Mouse (Mus musculus): ENCODE measurements around the gene Glt1d1. TPM values are rescaled to one million over a fixed set of nuclear protein-coding genes. Genes with fewer than 3 reads are reported as not detected.

The Glt1d1 gene
- total and polyA plus RNA-seq, 2 experiments from 2014 or later = 1.3 to 9.6 TPM

DNA sequence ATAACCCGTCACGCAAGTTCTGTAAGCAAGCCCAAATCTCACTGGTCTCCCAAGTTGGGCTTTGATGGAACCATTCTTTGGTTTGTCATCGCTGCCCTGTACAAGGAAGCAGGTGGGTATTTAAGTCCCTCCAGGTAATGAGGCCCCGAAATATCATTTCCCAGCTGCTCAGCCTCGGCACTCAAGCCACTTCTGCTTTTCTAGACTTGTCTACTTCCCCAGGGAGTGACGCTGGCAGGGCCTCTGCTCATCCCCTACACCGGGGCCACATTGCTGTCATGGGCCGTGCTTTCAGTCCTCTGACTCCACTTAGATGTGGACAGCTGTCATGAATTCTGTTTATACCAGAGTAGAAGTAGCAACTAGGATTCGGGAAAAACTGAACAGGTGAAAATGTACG is 11.0 kb upstream of the Glt1d1 start:
- 0 out of 2 replicates have a peak, but pooled peaks cover under 1% of the 10 kb centered on the region for H3K4me1 ChIP-seq (ENCODE audit: insufficient read depth, low read length)

DNA sequence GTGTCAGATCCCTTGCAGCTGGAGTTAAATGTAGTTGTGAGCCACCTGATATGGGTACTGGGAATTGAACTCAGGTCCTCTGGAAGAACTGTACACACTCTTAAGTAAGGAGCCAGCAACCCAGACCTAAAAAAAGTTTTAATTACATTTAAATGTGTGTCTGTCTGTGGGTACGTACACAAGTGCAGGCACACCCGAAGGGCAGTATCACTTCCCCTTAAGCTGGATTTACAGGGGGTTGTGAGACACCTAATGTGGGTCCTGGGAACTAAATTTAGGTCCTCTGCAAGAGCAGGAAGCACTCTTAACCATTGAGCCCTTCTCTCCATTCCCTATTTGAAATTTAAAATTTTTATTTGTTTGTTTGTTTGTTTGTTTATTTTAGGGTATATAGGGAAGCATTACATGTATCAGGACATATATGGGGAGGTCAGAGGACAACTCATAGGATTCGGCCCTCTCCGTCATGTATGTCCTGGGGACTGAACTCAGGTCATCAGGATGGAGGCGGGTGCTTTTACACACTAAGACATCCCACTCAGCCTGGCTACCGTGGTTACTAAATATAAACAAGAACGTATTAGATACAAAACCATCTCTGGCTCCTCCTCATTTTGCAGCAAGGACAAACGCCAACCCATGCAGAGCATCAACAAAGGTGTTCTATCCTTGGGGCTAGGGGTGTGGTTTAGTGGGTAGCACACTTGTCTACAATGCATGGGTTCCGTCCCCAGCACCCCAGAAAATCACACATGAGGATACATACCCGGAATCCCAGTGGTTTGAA is 7.4 kb upstream of the Glt1d1 start:
- Histone ChIP-seq H3K9me3 (ENCODE audit: low read length) (no peaks in the 10 kb centered on the region), H3K4me2 (ENCODE audit: low read depth, low read length, poor library complexity, severe bottlenecking) (no peak overlapping the region), H3K27me3 (ENCODE audit: insufficient read depth, low read length) (no peaks in the 10 kb centered on the region), H3K27ac (ENCODE audit: low read depth, low read length) (no peak overlapping the region), H3K4me1 (ENCODE audit: insufficient read depth, low read length) (no peaks in the 10 kb centered on the region), H3K4me3 (ENCODE audit: low read depth, low read length) (no peak overlapping the region), H3K36me3 (ENCODE audit: insufficient read depth, low read length) (no peaks in the 10 kb centered on the region), H3K9ac (replicated peaks; ENCODE audit: low read length, poor library complexity, severe bottlenecking) (no peak overlapping the region)
- 86% methylated on average over 10 of the region's 10 CpGs for WGBS
- no peak for TF ChIP-seq CTCF (IDR thresholded peaks at IDR 0.05)
- no peak for DNase-seq (ENCODE audit: low spot score)
- no peak for ATAC-seq (ENCODE audit: low FRiP score)

More for the DNA sequence above, 11.0 kb upstream of the Glt1d1 start:
- H3K9me3 ChIP-seq (ENCODE audit: low read length) = no peaks in the 10 kb centered on the region
- 82% methylated on average over 10 of the region's 10 CpGs for WGBS
- H3K9ac ChIP-seq (replicated peaks; ENCODE audit: low read length, poor library complexity, severe bottlenecking) = no peak overlapping the region
- H3K27ac ChIP-seq (ENCODE audit: low read depth, low read length) = no peak overlapping the region
- no peak for DNase-seq (ENCODE audit: low spot score)
- no peak overlapping the region for H3K4me3 ChIP-seq (ENCODE audit: low read depth, low read length)
- no peak for TF ChIP-seq CTCF (IDR thresholded peaks at IDR 0.05)
- no peaks in the 10 kb centered on the region for H3K36me3 ChIP-seq (ENCODE audit: insufficient read depth, low read length)
- no peak overlapping the region for H3K4me2 ChIP-seq (ENCODE audit: low read depth, low read length, poor library complexity, severe bottlenecking)
- no peak for ATAC-seq (ENCODE audit: low FRiP score)
- no peaks in the 10 kb centered on the region for H3K27me3 ChIP-seq (ENCODE audit: insufficient read depth, low read length)

DNA sequence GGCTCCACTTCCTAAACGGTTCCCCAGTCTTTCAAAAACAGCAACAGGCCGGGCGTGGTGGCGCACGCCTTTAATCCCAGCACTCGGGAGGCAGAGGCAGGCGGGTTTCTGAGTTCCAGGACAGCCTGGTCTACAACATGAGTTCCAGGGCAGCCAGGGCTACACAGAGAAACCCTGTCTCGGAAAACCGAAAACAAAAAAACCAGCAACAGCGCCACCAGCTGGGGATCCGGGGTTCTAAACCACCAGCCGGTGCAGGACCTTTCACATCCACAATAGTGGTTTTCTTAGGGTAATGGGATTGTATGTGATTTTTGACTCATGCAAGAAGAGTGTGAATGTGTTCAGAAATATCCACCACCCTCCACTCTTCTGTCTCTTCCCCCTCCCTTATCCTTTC is 4.8 kb upstream of the Glt1d1 start:
- DNase-seq (ENCODE audit: low spot score) (no peak), ATAC-seq (ENCODE audit: low FRiP score) (no peak)
- Histone ChIP-seq H3K27ac (ENCODE audit: low read depth, low read length) (no peak overlapping the region), H3K4me3 (ENCODE audit: low read depth, low read length) (no peak overlapping the region), H3K36me3 (ENCODE audit: insufficient read depth, low read length) (no peaks in the 10 kb centered on the region), H3K4me2 (ENCODE audit: low read depth, low read length, poor library complexity, severe bottlenecking) (no peak overlapping the region), H3K9ac (replicated peaks; ENCODE audit: low read length, poor library complexity, severe bottlenecking) (no peak overlapping the region), H3K4me1 (ENCODE audit: insufficient read depth, low read length) (no peaks in the 10 kb centered on the region), H3K27me3 (ENCODE audit: insufficient read depth, low read length) (no peaks in the 10 kb centered on the region), H3K9me3 (ENCODE audit: low read length) (no peaks in the 10 kb centered on the region)
- 85% methylated on average over 12 of the region's 12 CpGs for WGBS
- TF ChIP-seq CTCF (IDR thresholded peaks at IDR 0.05) = no peak

DNA sequence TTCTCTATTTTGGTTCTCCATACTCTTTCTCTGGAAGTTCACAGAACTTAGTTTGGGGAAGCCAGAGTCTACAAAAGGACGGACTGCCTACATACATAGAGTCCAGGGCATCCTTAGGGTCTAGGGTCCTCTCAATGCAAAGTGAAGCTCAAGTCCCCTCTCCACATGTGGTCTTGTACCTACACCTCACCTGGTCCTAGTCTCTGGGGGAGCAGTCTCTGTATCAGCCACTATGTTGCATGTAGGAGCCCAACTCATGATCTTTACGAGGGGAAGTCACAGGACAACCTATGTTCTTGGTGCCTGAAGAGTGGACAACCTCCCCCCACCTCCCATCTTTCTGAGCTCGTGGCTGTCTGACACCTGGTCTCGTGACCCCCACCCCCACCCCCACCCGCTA is 391 bp upstream of the Glt1d1 start:
- no peak for ATAC-seq (ENCODE audit: low FRiP score)
- 16% methylated on average over 5 of the region's 5 CpGs for WGBS

DNA sequence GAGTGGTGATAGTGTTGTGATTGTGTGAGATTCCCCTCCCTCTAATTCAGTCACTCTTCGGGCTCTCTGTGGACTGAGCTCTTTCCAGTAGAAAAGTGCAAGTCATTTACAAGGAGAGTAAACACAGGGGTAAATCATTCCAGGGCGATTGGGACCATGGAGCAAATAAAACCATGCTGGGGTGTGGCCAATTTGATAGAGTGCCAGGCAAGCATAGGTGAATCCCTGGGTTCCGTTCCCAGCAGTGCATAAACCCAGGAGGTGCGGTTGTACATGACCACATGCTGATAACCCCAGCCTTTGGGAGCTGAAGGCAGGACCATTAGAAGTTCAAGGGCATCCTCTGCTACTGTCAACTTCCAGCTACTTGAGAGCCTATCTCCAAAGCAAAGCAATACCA is 1.1 kb downstream of the Glt1d1 start:
- Histone ChIP-seq H3K4me2 (ENCODE audit: low read depth, low read length, poor library complexity, severe bottlenecking) (peak overlapping the region; percentile 94), H3K27ac (ENCODE audit: low read depth, low read length) (no peak overlapping the region), H3K9me3 (ENCODE audit: low read length) (no peaks in the 10 kb centered on the region), H3K4me1 (ENCODE audit: insufficient read depth, low read length) (no peaks in the 10 kb centered on the region), H3K36me3 (ENCODE audit: insufficient read depth, low read length) (no peaks in the 10 kb centered on the region), H3K9ac (replicated peaks; ENCODE audit: low read length, poor library complexity, severe bottlenecking) (no peak overlapping the region), H3K27me3 (ENCODE audit: insufficient read depth, low read length) (no peaks in the 10 kb centered on the region), H3K4me3 (ENCODE audit: low read depth, low read length) (peak overlapping the region; percentile 73)
- TF ChIP-seq CTCF (IDR thresholded peaks at IDR 0.05) = no peak
- ATAC-seq (ENCODE audit: low FRiP score) (no peak), DNase-seq (ENCODE audit: low spot score) (no peak)
- WGBS = 30% methylated on average over 4 of the region's 4 CpGs

More for the DNA sequence above, 391 bp upstream of the Glt1d1 start:
- no peak overlapping the region for H3K27ac ChIP-seq (ENCODE audit: low read depth, low read length)
- peak overlapping the region; percentile 73 for H3K4me3 ChIP-seq (ENCODE audit: low read depth, low read length)
- no peaks in the 10 kb centered on the region for H3K9me3 ChIP-seq (ENCODE audit: low read length)
- H3K9ac ChIP-seq (replicated peaks; ENCODE audit: low read length, poor library complexity, severe bottlenecking) = peak overlapping the region; percentile 97; the same call in 1 of the 2 replicates
- no peaks in the 10 kb centered on the region for H3K27me3 ChIP-seq (ENCODE audit: insufficient read depth, low read length)
- DNase-seq (ENCODE audit: low spot score) = no peak
- no peak for TF ChIP-seq CTCF (IDR thresholded peaks at IDR 0.05)
- no peaks in the 10 kb centered on the region for H3K4me1 ChIP-seq (ENCODE audit: insufficient read depth, low read length)
- H3K36me3 ChIP-seq (ENCODE audit: insufficient read depth, low read length) = no peaks in the 10 kb centered on the region
- peak overlapping the region; percentile 94 for H3K4me2 ChIP-seq (ENCODE audit: low read depth, low read length, poor library complexity, severe bottlenecking)

DNA sequence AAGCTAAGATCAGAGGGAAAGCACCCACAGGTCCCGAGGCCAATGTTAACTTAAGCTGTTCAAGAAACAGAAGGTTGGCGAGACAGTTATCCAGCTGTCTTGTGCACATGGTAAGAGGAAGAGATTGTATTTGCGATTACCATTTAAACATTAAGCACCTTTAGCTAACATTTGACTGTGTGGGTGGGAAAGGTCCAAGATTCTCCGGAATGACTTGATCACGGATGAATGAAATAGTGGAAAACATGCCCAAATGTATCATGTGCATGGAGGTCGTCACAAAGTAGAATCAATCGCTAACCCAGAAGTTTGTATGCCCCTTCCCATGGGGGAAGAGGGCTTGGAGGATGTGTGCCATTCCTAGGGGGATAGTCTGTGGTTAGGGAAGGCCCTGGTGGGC is 1.6 kb downstream of the Glt1d1 start:
- Histone ChIP-seq H3K4me2 (ENCODE audit: low read depth, low read length, poor library complexity, severe bottlenecking) (no peak overlapping the region), H3K9me3 (ENCODE audit: low read length) (no peaks in the 10 kb centered on the region), H3K4me3 (ENCODE audit: low read depth, low read length) (no peak overlapping the region), H3K4me1 (ENCODE audit: insufficient read depth, low read length) (no peaks in the 10 kb centered on the region), H3K9ac (replicated peaks; ENCODE audit: low read length, poor library complexity, severe bottlenecking) (no peak overlapping the region), H3K27ac (ENCODE audit: low read depth, low read length) (no peak overlapping the region), H3K36me3 (ENCODE audit: insufficient read depth, low read length) (no peaks in the 10 kb centered on the region), H3K27me3 (ENCODE audit: insufficient read depth, low read length) (no peaks in the 10 kb centered on the region)
- no peak for ATAC-seq (ENCODE audit: low FRiP score)
- no peak for TF ChIP-seq CTCF (IDR thresholded peaks at IDR 0.05)
- WGBS = 92% methylated on average over 7 of the region's 7 CpGs
- no peak for DNase-seq (ENCODE audit: low spot score)

Data from midbrain, postnatal 0 days (tissue).